Mouse (Mus musculus) erythroid progenitor cell, adult 5-6 weeks (primary cell): ENCODE data around the gene Emc7. TPM values are rescaled to one million over a fixed set of nuclear protein-coding genes. Genes with fewer than 3 reads are reported as not detected.

Source experiments
- ATAC-seq: replicated peaks from 2 replicates; pipeline ENCODE4 v1.8.0; 2016; ENCODE audit warnings: moderate number of reproducible peaks, mild to moderate bottlenecking, moderate TSS enrichment, inconsistent platforms; ENCODE audit not compliant: poor library complexity, low FRiP score, severe bottlenecking
- total RNA-seq, 2 experiments: library from RNA; stranded (forward) in 1 of 2; stranded (reverse) in 1 of 2; fragments of 150-400 nt in 1 of 2; fragments of 186-747, 209-891 nt in 1 of 2; gene quantifications; 2 replicates each; pipeline versions ENCODE4 v1.2.3 to v1.2.4; 2015 to 2017; ENCODE audit warnings: low replicate concordance in 2 of 2

Gene Emc7
- total RNA-seq, 2 experiments from 2014 or later = 5.0 to 7.2 TPM

- no peak for ATAC-seq
Measured at GRCm38 (mm10) chr2:112516728-112517127, 61.9 kb downstream of the Emc7 start.

- ATAC-seq = no peak
Measured at GRCm38 (mm10) chr2:112517218-112517617, 62.4 kb downstream of the Emc7 start.

DNA sequence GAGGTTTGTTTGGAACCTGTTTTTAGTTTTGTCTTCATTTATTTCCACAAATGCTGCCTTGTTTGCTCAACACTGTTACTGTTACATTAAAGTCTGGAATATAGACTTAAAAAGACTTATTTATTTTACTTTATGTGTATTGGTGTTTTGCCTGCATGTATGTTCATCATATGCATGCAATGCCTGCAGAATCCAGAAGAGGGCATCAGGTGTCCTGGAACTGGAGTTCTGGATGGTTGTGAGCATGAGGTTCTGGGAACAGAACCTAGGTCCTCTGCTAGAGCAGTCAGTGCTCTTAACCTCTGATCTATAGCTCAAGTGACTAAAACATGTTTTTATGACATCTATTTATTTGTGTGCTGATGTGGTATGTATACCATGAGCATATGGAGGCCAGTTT, 63.7 kb downstream of the Emc7 start:
- ATAC-seq = no peak

DNA sequence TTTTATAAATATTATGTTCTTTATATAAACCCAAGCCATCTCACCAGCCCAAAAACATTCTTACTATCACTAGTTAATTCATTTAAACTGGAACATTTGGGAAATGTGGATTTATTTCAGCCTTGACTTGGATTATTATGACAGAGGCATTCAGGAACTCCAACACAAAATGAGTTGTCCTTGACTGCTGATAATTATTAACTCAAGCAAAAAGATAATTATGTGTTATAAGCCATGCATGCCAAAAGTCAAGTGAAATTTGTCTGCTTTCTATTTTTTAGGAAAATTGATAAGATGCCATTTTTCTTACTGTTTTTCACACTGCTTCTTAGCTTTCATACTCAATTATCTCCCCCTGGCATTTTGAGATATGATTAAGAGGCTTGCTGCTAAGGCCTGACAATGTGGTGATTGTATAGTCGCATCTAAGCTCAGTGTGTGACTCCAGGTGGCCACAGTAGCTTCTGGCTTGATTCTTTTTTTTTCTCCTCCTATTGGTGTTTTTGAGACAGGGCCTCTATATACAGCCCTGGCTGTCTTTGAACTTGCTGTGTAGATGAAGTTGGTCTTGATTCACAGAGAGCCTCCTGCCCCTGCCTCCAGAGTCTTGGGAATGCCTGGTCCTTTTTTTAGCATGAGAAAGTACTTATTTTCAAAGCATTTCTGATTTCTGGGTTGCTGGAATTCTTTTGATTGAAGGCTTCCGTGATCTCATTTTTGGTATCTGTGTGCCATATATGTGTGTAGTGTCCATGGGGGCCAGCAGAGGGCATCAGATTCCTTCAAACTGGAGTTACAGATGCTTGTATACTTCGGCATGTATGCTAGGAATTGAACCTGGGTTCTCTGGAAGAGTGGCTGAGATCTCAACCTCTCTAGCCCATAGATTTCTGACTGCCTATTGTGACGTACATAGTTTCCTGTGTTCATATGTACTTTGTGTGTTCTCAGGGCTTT, 66.0 kb downstream of the Emc7 start:
- ATAC-seq = no peak

Other genes with a start within 250 kb of the Emc7 start
- gene Lpcat4, start 215.5 kb upstream of the Emc7 start, total RNA-seq (2015; ENCODE audit: low replicate concordance) = 2.5 and 5.0 TPM in 2 replicates
- gene Lpcat4, start 215.5 kb upstream of the Emc7 start, total RNA-seq (2017; ENCODE audit: low replicate concordance) = 0.39 TPM in 1 of 2 replicates, not detected in the other
- not detected in 2 replicates for gene Nutm1, start 195.7 kb upstream of the Emc7 start, total RNA-seq (2015; ENCODE audit: low replicate concordance)
- gene Nutm1, start 195.7 kb upstream of the Emc7 start, total RNA-seq (2017; ENCODE audit: low replicate concordance) = not detected in 2 replicates
- gene Nop10, start 193.1 kb upstream of the Emc7 start, total RNA-seq (2015; ENCODE audit: low replicate concordance) = 23.5 and 32.4 TPM in 2 replicates
- gene Nop10, start 193.1 kb upstream of the Emc7 start, total RNA-seq (2017; ENCODE audit: low replicate concordance) = 12.3 and 16.3 TPM in 2 replicates
- gene Slc12a6, start 189.2 kb upstream of the Emc7 start, total RNA-seq (2015; ENCODE audit: low replicate concordance) = 52.8 and 57.7 TPM in 2 replicates
- gene Slc12a6, start 189.2 kb upstream of the Emc7 start, total RNA-seq (2017; ENCODE audit: low replicate concordance) = 42.4 and 70.9 TPM in 2 replicates
- 1.4 TPM in 1 of 2 replicates, not detected in the other for gene Gm21985, start 188.7 kb upstream of the Emc7 start, total RNA-seq (2015; ENCODE audit: low replicate concordance)
- 1.3 and 9.0 TPM in 2 replicates for gene Gm21985, start 188.7 kb upstream of the Emc7 start, total RNA-seq (2017; ENCODE audit: low replicate concordance)
- gene Emc4, start 87.0 kb upstream of the Emc7 start, total RNA-seq (2015; ENCODE audit: low replicate concordance) = 23.5 and 30.3 TPM in 2 replicates
- 9.9 and 11.3 TPM in 2 replicates for gene Emc4, start 87.0 kb upstream of the Emc7 start, total RNA-seq (2017; ENCODE audit: low replicate concordance)
- gene Katnbl1, start 75.8 kb upstream of the Emc7 start, total RNA-seq (2015; ENCODE audit: low replicate concordance) = 21.3 and 29.3 TPM in 2 replicates
- 20.7 and 21.3 TPM in 2 replicates for gene Katnbl1, start 75.8 kb upstream of the Emc7 start, total RNA-seq (2017; ENCODE audit: low replicate concordance)
- not detected in 2 replicates for gene Chrm5, start 25.8 kb downstream of the Emc7 start, total RNA-seq (2015; ENCODE audit: low replicate concordance)
- not detected in 2 replicates for gene Chrm5, start 25.8 kb downstream of the Emc7 start, total RNA-seq (2017; ENCODE audit: low replicate concordance)
- gene Aven, start 38.0 kb downstream of the Emc7 start, total RNA-seq (2015; ENCODE audit: low replicate concordance) = 1.4 TPM in 1 of 2 replicates, not detected in the other
- 2.3 and 5.1 TPM in 2 replicates for gene Aven, start 38.0 kb downstream of the Emc7 start, total RNA-seq (2017; ENCODE audit: low replicate concordance)